Mouse (Mus musculus) testis, postnatal 14 days (tissue): ENCODE measurements around the gene Gm17018.

Experiments used
- DNase-seq: peaks from one replicate; pipeline ENCODE4 v3.0.0; 2021; ENCODE audit warnings: low spot score

The Gm17018 gene

GRCm38 (mm10) chr19:45587509-45588292 lies 27.3 kb downstream of the Gm17018 start:
- no peak for DNase-seq

- DNase-seq: no peak
Measured at GRCm38 (mm10) chr19:45589761-45590160, 29.3 kb downstream of the Gm17018 start.

- peak; percentile 59 for DNase-seq
Measured at GRCm38 (mm10) chr19:45591704-45592103, 31.3 kb downstream of the Gm17018 start.

GRCm38 (mm10) chr19:45592916-45593315 lies 32.5 kb downstream of the Gm17018 start:
- no peak for DNase-seq

- DNase-seq: no peak
Measured at GRCm38 (mm10) chr19:45594079-45594478, 33.7 kb downstream of the Gm17018 start.

GRCm38 (mm10) chr19:45595481-45595880 lies 35.1 kb downstream of the Gm17018 start:
- no peak for DNase-seq

- no peak for DNase-seq
Measured at GRCm38 (mm10) chr19:45596019-45596418, 35.6 kb downstream of the Gm17018 start.

GRCm38 (mm10) chr19:45596434-45596833 lies 36.0 kb downstream of the Gm17018 start:
- no peak for DNase-seq

GRCm38 (mm10) chr19:45597106-45597505 lies 36.7 kb downstream of the Gm17018 start:
- no peak for DNase-seq

GRCm38 (mm10) chr19:45602606-45603005 lies 42.2 kb downstream of the Gm17018 start:
- no peak for DNase-seq

- DNase-seq: no peak
Measured at GRCm38 (mm10) chr19:45606701-45607100, 46.3 kb downstream of the Gm17018 start.

- DNase-seq: no peak
Measured at GRCm38 (mm10) chr19:45607479-45607878, 47.1 kb downstream of the Gm17018 start.

GRCm38 (mm10) chr19:45608648-45609339 lies 48.4 kb downstream of the Gm17018 start:
- DNase-seq: no peak

- no peak for DNase-seq
Measured at GRCm38 (mm10) chr19:45610823-45611222, 50.4 kb downstream of the Gm17018 start.

GRCm38 (mm10) chr19:45614375-45614774 lies 54.0 kb downstream of the Gm17018 start:
- no peak for DNase-seq

- DNase-seq: no peak
Measured at GRCm38 (mm10) chr19:45614928-45615327, 54.5 kb downstream of the Gm17018 start.

- DNase-seq: no peak
Measured at GRCm38 (mm10) chr19:45615415-45616213, 55.2 kb downstream of the Gm17018 start.

- DNase-seq: no peak
Measured at GRCm38 (mm10) chr19:45616214-45616518, 55.8 kb downstream of the Gm17018 start.

GRCm38 (mm10) chr19:45616735-45617134 lies 56.3 kb downstream of the Gm17018 start:
- DNase-seq: no peak

- DNase-seq: no peak
Measured at GRCm38 (mm10) chr19:45618184-45618583, 57.8 kb downstream of the Gm17018 start.

GRCm38 (mm10) chr19:45619744-45620501 lies 59.5 kb downstream of the Gm17018 start:
- DNase-seq: no peak

GRCm38 (mm10) chr19:45621061-45621460 lies 60.6 kb downstream of the Gm17018 start:
- no peak for DNase-seq
